Mouse (Mus musculus): ENCODE measurements at regions not wholly inside any gene's neighbourhood (a gene's known extent, or its start where the extent isn't known, plus 50 kb on each side); places are given as distances from the start of the nearest gene placed in this dataset.

- TF ChIP-seq CTCF (IDR thresholded peaks at IDR 0.05; ENCODE audit: borderline replicate concordance, insufficient read depth, low read length) = no peak
- TF ChIP-seq POLR2A (IDR thresholded peaks at IDR 0.05; ENCODE audit: low read depth, low read length) = no peak
These were observed 111.7 kb downstream of the Ero1lb start for GRCm38 (mm10) chr13:12677372-12677771.
